Mouse (Mus musculus) limb, embryonic 13.5 days (tissue): ENCODE data around the gene Zfp740. TPM values are rescaled to one million over a fixed set of nuclear protein-coding genes. Genes with fewer than 3 reads are reported as not detected.
A peak's percentile ranks its signal among the peaks of the same experiment; 100 is the strongest.
"Not testable (repeated sequence)": the region's sequence is repeated elsewhere in the genome, so short reads cannot be mapped to it uniquely, and the experiment has no call there.

Experiments
- ATAC-seq: fragments of 200-750 bp; cut with Nextera tagmentation; 2 replicates; pipeline ENCODE4 v1.8.0; 2017; ENCODE audit warnings: low read depth, moderate number of reproducible peaks, moderate TSS enrichment; ENCODE audit not compliant: low FRiP score
- H3K27ac ChIP-seq: fragments of 300-500 bp; sonication (generic); 2 replicates; pipeline ENCODE4 v1.5.1; 2015; ENCODE audit warnings: inconsistent platforms, mild to moderate bottlenecking, moderate library complexity
- H3K27me3 ChIP-seq: fragments of 300-500 bp; sonication (generic); 2 replicates; pipeline ENCODE4 v1.6.1; 2015; ENCODE audit warnings: mild to moderate bottlenecking, inconsistent platforms
- H3K36me3 ChIP-seq: fragments of 300-500 bp; sonication (generic); 2 replicates; pipeline ENCODE4 v1.6.1; 2015; ENCODE audit warnings: inconsistent platforms, mild to moderate bottlenecking, moderate library complexity
- H3K4me1 ChIP-seq: fragments of 300-500 bp; sonication (generic); 2 replicates; pipeline ENCODE4 v1.6.1; 2015; ENCODE audit warnings: inconsistent platforms
- H3K4me2 ChIP-seq: fragments of 300-500 bp; sonication (generic); replicated peaks from 2 replicates; pipeline ENCODE4 v1.6.1; 2015; ENCODE audit warnings: inconsistent platforms, mild to moderate bottlenecking, moderate library complexity
- H3K4me3 ChIP-seq: fragments of 300-500 bp; sonication (generic); 2 replicates; pipeline ENCODE4 v1.5.1; 2015; ENCODE audit warnings: moderate library complexity, mild to moderate bottlenecking, inconsistent platforms
- H3K9ac ChIP-seq: fragments of 300-500 bp; sonication (generic); 2 replicates; pipeline ENCODE4 v1.6.1; 2015; ENCODE audit warnings: mild to moderate bottlenecking, inconsistent platforms
- H3K9me3 ChIP-seq: fragments of 300-500 bp; sonication (generic); 2 replicates; pipeline ENCODE4 v1.6.1; 2016; ENCODE audit warnings: inconsistent platforms
- WGBS: fragments of 180-500 bp; shearing (Covaris S2); methylation state at CpG from one replicate; pipeline ENCODE4 v1.1.7; 2015; 5-methylcytosine and 5-hydroxymethylcytosine counted together
- polyA plus RNA-seq: library from polyadenylated mRNA; unstranded; fragments of >200 nt; fragmentation: Nextera tagmentation; extraction: Ambion mirVana; gene quantifications from 2 replicates; pipeline ENCODE4 v1.2.1, GENCODE M21; 2015

The Zfp740 gene
- polyA plus RNA-seq, result 74.2 and 82.6 TPM in 2 replicates

- Histone ChIP-seq H3K36me3 (peaks cover 47% of the 10 kb centered on the region), H3K27ac (peak within 1 kb of the TSS; percentile 100), H3K9ac (peak within 1 kb of the TSS; percentile 94), H3K4me2 (peak within 1 kb of the TSS; percentile 82), H3K4me1 (peaks cover 40% of the 10 kb centered on the region), H3K9me3 (no peaks in the 10 kb centered on the region), H3K27me3 (no peaks in the 10 kb centered on the region), H3K4me3 (peak within 1 kb of the TSS; percentile 82)
- WGBS, result under 1% methylated on average over 39 of the region's 68 CpGs
- ATAC-seq, result peak; percentile 96
These were observed at the start of gene Zfp740 for GRCm38 (mm10) chr15:102202971-102203834. Gene Zfp740 (plus strand): TSS chr15:102203249.

- not testable (repeated sequence) for H3K4me2 ChIP-seq, H3K9me3 ChIP-seq, H3K9ac ChIP-seq, ATAC-seq, H3K36me3 ChIP-seq, H3K27me3 ChIP-seq, H3K4me3 ChIP-seq, H3K4me1 ChIP-seq, H3K27ac ChIP-seq
- 91% methylated on average over 6 of the region's 6 CpGs for WGBS
These were observed 48.0 kb upstream of the Zfp740 start for GRCm38 (mm10) chr15:102155006-102155405.

GRCm38 (mm10) chr15:102156836-102157235 lies 46.2 kb upstream of the Zfp740 start:
- Histone ChIP-seq H3K9me3 (no peaks in the 10 kb centered on the region), H3K4me1 (no peaks in the 10 kb centered on the region), H3K27me3 (no peaks in the 10 kb centered on the region), H3K4me2 (no peak overlapping the region), H3K4me3 (no peak overlapping the region), H3K27ac (no peak overlapping the region), H3K36me3 (no peaks in the 10 kb centered on the region), H3K9ac (no peak overlapping the region)
- WGBS, result 46% methylated on average over 20 of the region's 20 CpGs
- no peak for ATAC-seq

- no peak overlapping the region for H3K9ac ChIP-seq
- H3K4me1 ChIP-seq, result peaks cover 9% of the 10 kb centered on the region
- H3K36me3 ChIP-seq, result no peaks in the 10 kb centered on the region
- no peak overlapping the region for H3K27ac ChIP-seq
- H3K27me3 ChIP-seq, result no peaks in the 10 kb centered on the region
- no peak overlapping the region for H3K4me3 ChIP-seq
- no peak overlapping the region for H3K4me2 ChIP-seq
- H3K9me3 ChIP-seq, result no peaks in the 10 kb centered on the region
- no peak for ATAC-seq
- WGBS, result 63% methylated on average over 26 of the region's 27 CpGs
These were observed 42.5 kb upstream of the Zfp740 start for GRCm38 (mm10) chr15:102160415-102161060.

GRCm38 (mm10) chr15:102163900-102164693 lies 39.0 kb upstream of the Zfp740 start:
- no peak overlapping the region for H3K9ac ChIP-seq
- H3K36me3 ChIP-seq, result no peaks in the 10 kb centered on the region
- no peaks in the 10 kb centered on the region for H3K27me3 ChIP-seq
- no peak overlapping the region for H3K27ac ChIP-seq
- no peaks in the 10 kb centered on the region for H3K9me3 ChIP-seq
- ATAC-seq, result no peak
- H3K4me3 ChIP-seq, result no peak overlapping the region
- H3K4me1 ChIP-seq, result peaks cover 44% of the 10 kb centered on the region
- 62% methylated on average over 3 of the region's 3 CpGs for WGBS
- no peak overlapping the region for H3K4me2 ChIP-seq

GRCm38 (mm10) chr15:102165468-102166100 lies 37.5 kb upstream of the Zfp740 start:
- no peaks in the 10 kb centered on the region for H3K27me3 ChIP-seq
- no peak overlapping the region for H3K4me2 ChIP-seq
- no peak overlapping the region for H3K9ac ChIP-seq
- H3K9me3 ChIP-seq, result no peaks in the 10 kb centered on the region
- WGBS, result 34% methylated on average over 6 of the region's 6 CpGs
- H3K27ac ChIP-seq, result 0 out of 2 replicates have a peak overlapping the region, but pooled peaks have one; percentile 33
- H3K4me1 ChIP-seq, result peaks cover 45% of the 10 kb centered on the region
- H3K36me3 ChIP-seq, result no peaks in the 10 kb centered on the region
- ATAC-seq, result no peak
- no peak overlapping the region for H3K4me3 ChIP-seq

GRCm38 (mm10) chr15:102167620-102168021 lies 35.4 kb upstream of the Zfp740 start:
- ATAC-seq, result peak; percentile 80
- WGBS, result 22% methylated on average over 6 of the region's 6 CpGs
- H3K9ac ChIP-seq, result peak overlapping the region; percentile 35; the same call in 1 of the 2 replicates

GRCm38 (mm10) chr15:102169064-102169463 lies 34.0 kb upstream of the Zfp740 start:
- 60% methylated on average over 2 of the region's 2 CpGs for WGBS
- peaks cover 3% of the 10 kb centered on the region; the same call in 1 of the 2 replicates for H3K36me3 ChIP-seq

More at GRCm38 (mm10) chr15:102167620-102168021, 35.4 kb upstream of the Zfp740 start:
- H3K27me3 ChIP-seq, result no peaks in the 10 kb centered on the region
- peaks cover 45% of the 10 kb centered on the region for H3K4me1 ChIP-seq
- H3K27ac ChIP-seq, result peak overlapping the region; percentile 73
- H3K9me3 ChIP-seq, result no peaks in the 10 kb centered on the region
- no peaks in the 10 kb centered on the region for H3K36me3 ChIP-seq
- no peak overlapping the region for H3K4me3 ChIP-seq
- peak overlapping the region; percentile 31 for H3K4me2 ChIP-seq

GRCm38 (mm10) chr15:102173581-102173980 lies 29.5 kb upstream of the Zfp740 start:
- H3K27ac ChIP-seq, result no peak overlapping the region
- no peak overlapping the region for H3K9ac ChIP-seq
- peaks cover 7% of the 10 kb centered on the region; the same call in 1 of the 2 replicates for H3K9me3 ChIP-seq
- H3K4me1 ChIP-seq, result peaks cover 7% of the 10 kb centered on the region
- 81% methylated on average over 3 of the region's 3 CpGs for WGBS
- no peak overlapping the region for H3K4me2 ChIP-seq
- no peak for ATAC-seq
- H3K36me3 ChIP-seq, result peaks cover 33% of the 10 kb centered on the region
- H3K27me3 ChIP-seq, result no peaks in the 10 kb centered on the region
- no peak overlapping the region for H3K4me3 ChIP-seq

More at GRCm38 (mm10) chr15:102169064-102169463, 34.0 kb upstream of the Zfp740 start:
- no peak overlapping the region for H3K27ac ChIP-seq
- ATAC-seq, result no peak
- peaks cover 45% of the 10 kb centered on the region for H3K4me1 ChIP-seq
- no peak overlapping the region for H3K4me2 ChIP-seq
- no peaks in the 10 kb centered on the region for H3K27me3 ChIP-seq
- 0 out of 2 replicates have a peak, but pooled peaks cover under 1% of the 10 kb centered on the region for H3K9me3 ChIP-seq
- no peak overlapping the region for H3K4me3 ChIP-seq
- H3K9ac ChIP-seq, result no peak overlapping the region

GRCm38 (mm10) chr15:102175736-102176319 lies 27.2 kb upstream of the Zfp740 start:
- Histone ChIP-seq H3K4me1 (no peaks in the 10 kb centered on the region), H3K4me3 (no peak overlapping the region), H3K27ac (no peak overlapping the region), H3K36me3 (peaks cover 46% of the 10 kb centered on the region), H3K4me2 (no peak overlapping the region), H3K9me3 (peaks cover 7% of the 10 kb centered on the region; the same call in 1 of the 2 replicates), H3K27me3 (no peaks in the 10 kb centered on the region), H3K9ac (no peak overlapping the region)
- ATAC-seq, result no peak
- 81% methylated on average over 16 of the region's 16 CpGs for WGBS
